Mouse (Mus musculus): Measurements from ENCODE around the gene Dock9.

DNA sequence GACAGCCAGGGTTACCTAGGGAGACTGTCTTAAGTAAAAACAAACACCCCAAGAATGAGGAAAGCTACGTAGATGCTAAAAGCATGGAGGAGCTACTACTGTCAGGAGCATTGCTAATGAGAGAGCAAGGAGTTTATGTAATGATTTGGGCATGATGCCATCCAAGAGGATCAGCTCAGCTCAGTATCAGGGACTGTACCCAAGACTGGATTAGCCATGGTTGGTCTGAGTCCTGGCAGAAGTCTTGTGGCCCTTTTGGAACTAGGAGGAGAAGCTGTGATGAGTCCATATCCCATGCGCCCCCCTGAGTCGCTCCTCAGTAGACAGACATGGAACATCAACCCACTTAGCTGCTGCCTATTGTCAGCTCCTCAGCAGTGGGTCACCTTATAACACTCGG lies 301.9 kb downstream of the Dock9 start:
- TF ChIP-seq POLR2A (IDR thresholded peaks at IDR 0.05; ENCODE audit: low read depth, low read length) (no peak), CTCF (conservative IDR thresholded peaks at IDR 0.05; ENCODE audit: insufficient read depth, insufficient read length, low read depth, low read length) (no peak)
